8 mouse cellular contexts compared by ENCODE assay signal in genomic region chr6:142962881-142963280, GRCm38 (mm10). TPM values are rescaled to one million over a fixed set of nuclear protein-coding genes. Genes with fewer than 3 reads are reported as not detected.
A peak's percentile ranks its signal among the peaks of the same experiment; 100 is the strongest.
DNase-seq lines count a peak whose midpoint lies in the region; ATAC-seq and TF ChIP-seq lines count a peak whose summit lies in the region.

No protein-coding gene starts in this region.

- peaks cover 7% of the 10 kb centered on the region for H3K4me1 ChIP-seq in heart, embryonic 12.5 days (replicated peaks)
- H3K4me1 ChIP-seq in stomach, embryonic 16.5 days (ENCODE audit: control insufficient read depth, insufficient read depth, low read length): no peaks in the 10 kb centered on the region
- no peaks in the 10 kb centered on the region for H3K4me1 ChIP-seq in stomach, postnatal 0 days (replicated peaks; ENCODE audit: control insufficient read depth, insufficient read depth)
- H3K4me1 ChIP-seq in hindbrain, embryonic 14.5 days (replicated peaks; ENCODE audit: control insufficient read depth, insufficient read depth, low read length): peaks cover 33% of the 10 kb centered on the region
- peaks cover 39% of the 10 kb centered on the region for H3K4me1 ChIP-seq in neural tube, embryonic 15.5 days

- peak overlapping the region; percentile 14 for H3K4me3 ChIP-seq in heart, embryonic 12.5 days
- peak overlapping the region; percentile 55; the same call in 1 of the 2 replicates for H3K4me3 ChIP-seq in stomach, embryonic 16.5 days (replicated peaks; ENCODE audit: low read length)
- no peak overlapping the region for H3K4me3 ChIP-seq in stomach, postnatal 0 days (ENCODE audit: low read depth, low read length)
- peak overlapping the region; percentile 67 for H3K4me3 ChIP-seq in hindbrain, embryonic 14.5 days (replicated peaks; ENCODE audit: low read length)
- H3K4me3 ChIP-seq in neural tube, embryonic 15.5 days (replicated peaks): peak overlapping the region; percentile 76

- no peaks in the 10 kb centered on the region for H3K9me3 ChIP-seq in heart, embryonic 12.5 days (replicated peaks)
- no peaks in the 10 kb centered on the region for H3K9me3 ChIP-seq in stomach, embryonic 16.5 days (replicated peaks; ENCODE audit: control insufficient read depth, low read length)
- H3K9me3 ChIP-seq in stomach, postnatal 0 days (ENCODE audit: control insufficient read depth, low read length): no peaks in the 10 kb centered on the region
- H3K9me3 ChIP-seq in hindbrain, embryonic 14.5 days (ENCODE audit: control insufficient read depth, low read length): no peaks in the 10 kb centered on the region
- H3K9me3 ChIP-seq in neural tube, embryonic 15.5 days (replicated peaks): no peaks in the 10 kb centered on the region

- no peak overlapping the region for H3K9ac ChIP-seq in heart, embryonic 12.5 days
- no peak overlapping the region for H3K9ac ChIP-seq in stomach, embryonic 16.5 days (ENCODE audit: low read length)
- no peak overlapping the region for H3K9ac ChIP-seq in stomach, postnatal 0 days (ENCODE audit: low read length)
- H3K9ac ChIP-seq in hindbrain, embryonic 14.5 days: peak overlapping the region; percentile 86
- H3K9ac ChIP-seq in neural tube, embryonic 15.5 days (replicated peaks): peak overlapping the region; percentile 82

- WGBS in heart, embryonic 12.5 days: 86% methylated on average over 14 of the region's 14 CpGs
- 83% methylated on average over 14 of the region's 14 CpGs for WGBS in stomach, embryonic 16.5 days
- 85% methylated on average over 14 of the region's 14 CpGs for WGBS in stomach, postnatal 0 days
- 84% methylated on average over 14 of the region's 14 CpGs for WGBS in hindbrain, embryonic 14.5 days
- WGBS in neural tube, embryonic 15.5 days: 74% methylated on average over 14 of the region's 14 CpGs

- no peaks in the 10 kb centered on the region for H3K36me3 ChIP-seq in heart, embryonic 12.5 days
- no peaks in the 10 kb centered on the region for H3K36me3 ChIP-seq in stomach, embryonic 16.5 days (ENCODE audit: control insufficient read depth, insufficient read depth, low read length)
- no peaks in the 10 kb centered on the region for H3K36me3 ChIP-seq in stomach, postnatal 0 days (ENCODE audit: control insufficient read depth, insufficient read depth, low read length)
- H3K36me3 ChIP-seq in hindbrain, embryonic 14.5 days (replicated peaks; ENCODE audit: control insufficient read depth, insufficient read depth): no peaks in the 10 kb centered on the region
- no peaks in the 10 kb centered on the region for H3K36me3 ChIP-seq in neural tube, embryonic 15.5 days

- peaks cover 20% of the 10 kb centered on the region for H3K27me3 ChIP-seq in heart, embryonic 12.5 days (replicated peaks)
- H3K27me3 ChIP-seq in stomach, embryonic 16.5 days (ENCODE audit: control insufficient read depth, insufficient read depth, low read length): peaks cover 21% of the 10 kb centered on the region
- H3K27me3 ChIP-seq in stomach, postnatal 0 days (ENCODE audit: control insufficient read depth, insufficient read depth, low read length): no peaks in the 10 kb centered on the region; the same call in 1 of the 2 replicates
- H3K27me3 ChIP-seq in hindbrain, embryonic 14.5 days (ENCODE audit: control insufficient read depth, insufficient read depth, low read length): no peaks in the 10 kb centered on the region
- no peaks in the 10 kb centered on the region for H3K27me3 ChIP-seq in neural tube, embryonic 15.5 days (replicated peaks)

- no peak for ATAC-seq in heart, embryonic 12.5 days (ENCODE audit: insufficient number of reproducible peaks, low FRiP score)
- ATAC-seq in stomach, embryonic 16.5 days (ENCODE audit: insufficient read depth, low FRiP score): no peak
- no peak for ATAC-seq in stomach, postnatal 0 days (ENCODE audit: low FRiP score, low TSS enrichment)
- no peak for ATAC-seq in hindbrain, embryonic 14.5 days (ENCODE audit: low FRiP score)
- ATAC-seq in neural tube, embryonic 15.5 days (ENCODE audit: low FRiP score): no peak
- ATAC-seq in CD4-positive, CD25-positive, alpha-beta regulatory T cell, adult 4 months: no peak

- TF ChIP-seq CTCF in stomach, postnatal 0 days (IDR thresholded peaks at IDR 0.05; ENCODE audit: low read depth): no peak

- peak overlapping the region; percentile 98 for H3K4me2 ChIP-seq in heart, embryonic 12.5 days
- H3K4me2 ChIP-seq in stomach, embryonic 16.5 days (ENCODE audit: low read depth, low read length): no peak overlapping the region
- H3K4me2 ChIP-seq in stomach, postnatal 0 days (replicated peaks; ENCODE audit: low read depth): no peak overlapping the region
- H3K4me2 ChIP-seq in hindbrain, embryonic 14.5 days (replicated peaks): peak overlapping the region; percentile 76
- peak overlapping the region; percentile 83 for H3K4me2 ChIP-seq in neural tube, embryonic 15.5 days

- no peak for DNase-seq in heart, postnatal 4 days
- DNase-seq in stomach, postnatal 0 days (ENCODE audit: low spot score): no peak
- DNase-seq in hindbrain, embryonic 14.5 days (ENCODE audit: low spot score): no peak
- DNase-seq in adrenal gland, postnatal 4 days (ENCODE audit: low spot score in 2 of 2): no peak

- TF ChIP-seq EP300 in stomach, postnatal 0 days (optimal IDR thresholded peaks at IDR 0.05): no peak

- no peak overlapping the region for H3K27ac ChIP-seq in heart, embryonic 12.5 days (ENCODE audit: poor library complexity, severe bottlenecking)
- no peak overlapping the region for H3K27ac ChIP-seq in stomach, embryonic 16.5 days (ENCODE audit: low read length)
- no peak overlapping the region for H3K27ac ChIP-seq in stomach, postnatal 0 days (replicated peaks)
- peak overlapping the region; percentile 98; the same call in 1 of the 2 replicates for H3K27ac ChIP-seq in hindbrain, embryonic 14.5 days
- no peak overlapping the region for H3K27ac ChIP-seq in neural tube, embryonic 15.5 days (replicated peaks)

RNA-seq across cellular contexts. Expression of gene St8sia1, which starts 1.4 kb away (rescaled TPM):
- polyA plus RNA-seq in heart, embryonic 12.5 days (2016; fragmentation: Nextera tagmentation; extraction: Ambion mirVana): 3.7 and 4.0 TPM in 2 replicates
- 1 to 10 TPM; 1.5 to 2.0 TPM for total RNA-seq in heart, postnatal 4 days (2021)
- polyA plus RNA-seq in stomach, embryonic 16.5 days (2015; fragmentation: Nextera tagmentation; extraction: Ambion mirVana): 1.1 TPM in 2 replicates
- 0.19 and 0.23 TPM in 2 replicates for polyA plus RNA-seq in stomach, postnatal 0 days (2015; fragmentation: Nextera tagmentation; extraction: Ambion mirVana)
- 6.1 and 7.1 TPM in 2 replicates for polyA plus RNA-seq in hindbrain, embryonic 14.5 days (2014; fragmentation: Nextera tagmentation; extraction: Ambion mirVana)
- 6.6 and 8.6 TPM in 2 replicates for polyA plus RNA-seq in neural tube, embryonic 15.5 days (2015; fragmentation: Nextera tagmentation; extraction: Ambion mirVana)
- 1 to 10 TPM; 4.3 to 5.3 TPM for total RNA-seq in adrenal gland, postnatal 4 days (2021)
- 10 to 100 TPM; 11.2 to 12.4 TPM for polyA plus RNA-seq in CD4-positive, CD25-positive, alpha-beta regulatory T cell, adult 4 months (2017; shearing (Covaris generic))

Comparison
In these comparisons a context has a peak if more than half of its experiments do, and no peak if none do; other contexts are left out.
1. H3K4me2 ChIP-seq: peak in heart, embryonic 12.5 days (single experiment), hindbrain, embryonic 14.5 days (single experiment) and neural tube, embryonic 15.5 days (single experiment); none in stomach, embryonic 16.5 days (single experiment) and stomach, postnatal 0 days (single experiment).
2. H3K9ac ChIP-seq: peak in hindbrain, embryonic 14.5 days (single experiment) and neural tube, embryonic 15.5 days (single experiment); none in heart, embryonic 12.5 days (single experiment), stomach, embryonic 16.5 days (single experiment) and stomach, postnatal 0 days (single experiment).